Mouse (Mus musculus): ENCODE data around the gene Oas1h. TPM values are rescaled to one million over a fixed set of nuclear protein-coding genes. Genes with fewer than 3 reads are reported as not detected.
"Not testable (repeated sequence)": the region's sequence is repeated elsewhere in the genome, so short reads cannot be mapped to it uniquely, and the experiment has no call there.

Gene Oas1h
- polyA plus RNA-seq, 1 experiment from 2014 or later = not detected

- H3K36me3 ChIP-seq = no peaks in the 10 kb centered on the region
- peaks cover 6% of the 10 kb centered on the region; the same call in 1 of the 2 replicates for H3K9me3 ChIP-seq (replicated peaks)
- no peak overlapping the region for H3K4me3 ChIP-seq
- H3K4me2 ChIP-seq (replicated peaks) = no peak overlapping the region
- no peak overlapping the region for H3K27ac ChIP-seq
- no peaks in the 10 kb centered on the region for H3K4me1 ChIP-seq
- no peak for ATAC-seq (ENCODE audit: low FRiP score)
- no peak overlapping the region for H3K9ac ChIP-seq
- 73% methylated on average over 2 of the region's 2 CpGs for WGBS
- no peaks in the 10 kb centered on the region for H3K27me3 ChIP-seq
These were observed 2.0 kb upstream of the Oas1h start for GRCm38 (mm10) chr5:120859241-120859640.

GRCm38 (mm10) chr5:120865336-120865860, 4.2 kb downstream of the Oas1h start:
- no peaks in the 10 kb centered on the region for H3K9me3 ChIP-seq (replicated peaks)
- no peak overlapping the region for H3K4me3 ChIP-seq
- no peaks in the 10 kb centered on the region for H3K4me1 ChIP-seq
- H3K36me3 ChIP-seq = no peaks in the 10 kb centered on the region
- ATAC-seq (ENCODE audit: low FRiP score) = no peak
- H3K27ac ChIP-seq = no peak overlapping the region
- no peak overlapping the region for H3K4me2 ChIP-seq (replicated peaks)
- no peaks in the 10 kb centered on the region for H3K27me3 ChIP-seq
- H3K9ac ChIP-seq = no peak overlapping the region
- 68% methylated on average over 3 of the region's 3 CpGs for WGBS

DNA sequence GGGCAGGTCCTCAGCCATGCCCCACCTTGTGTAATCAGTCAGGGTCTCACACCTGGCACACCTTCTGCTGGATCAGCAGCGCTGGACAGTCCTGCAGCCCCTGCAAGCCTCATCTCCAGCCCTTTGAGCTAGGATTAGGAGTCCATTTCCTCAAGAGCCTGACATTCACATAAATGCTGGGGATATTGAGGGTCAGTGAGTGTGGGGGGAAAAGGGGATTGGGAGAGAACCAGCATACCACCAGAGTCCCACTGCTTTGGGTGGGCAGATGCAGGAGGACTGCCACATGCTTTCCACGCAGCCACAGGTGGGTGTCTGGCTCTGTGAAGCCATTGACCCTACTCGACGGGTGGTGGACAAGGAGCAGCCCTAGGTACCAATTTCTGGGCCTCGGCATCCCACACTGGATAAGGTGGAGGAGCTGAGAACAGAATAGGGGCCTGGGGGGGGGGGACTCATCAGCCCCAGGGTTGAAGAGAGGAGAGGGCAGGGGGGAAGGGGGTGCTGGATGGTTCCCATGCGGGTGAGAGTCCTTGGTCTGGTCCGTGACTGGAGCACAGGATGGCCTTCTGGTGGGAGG, 8.3 kb downstream of the Oas1h start:
- Histone ChIP-seq H3K36me3 (no peaks in the 10 kb centered on the region), H3K9ac (no peak overlapping the region), H3K27ac (no peak overlapping the region), H3K4me2 (replicated peaks) (no peak overlapping the region), H3K27me3 (no peaks in the 10 kb centered on the region), H3K4me3 (no peak overlapping the region), H3K9me3 (replicated peaks) (no peaks in the 10 kb centered on the region), H3K4me1 (no peaks in the 10 kb centered on the region)
- no peak for ATAC-seq (ENCODE audit: low FRiP score)
- 84% methylated on average over 7 of the region's 7 CpGs for WGBS

DNA sequence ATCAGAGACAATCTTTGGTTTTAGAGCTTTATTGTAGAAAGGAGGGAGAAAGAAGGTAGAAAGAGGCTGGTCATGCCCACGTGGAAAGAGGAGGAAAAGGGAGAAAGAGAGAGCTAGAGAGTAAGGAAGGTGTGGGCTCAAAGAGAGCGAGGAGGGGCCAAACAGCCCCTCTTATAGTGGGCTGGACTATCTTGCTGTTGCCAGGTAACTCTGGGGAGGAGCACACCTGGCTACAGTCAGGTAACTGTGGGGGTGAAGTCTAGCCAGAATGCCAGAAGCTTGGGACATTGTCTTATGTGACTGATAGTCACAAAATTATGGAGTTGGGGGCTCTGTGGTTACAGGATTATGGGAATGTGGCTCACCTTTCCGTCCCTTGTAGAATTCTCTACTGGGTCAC, 8.9 kb downstream of the Oas1h start:
- Histone ChIP-seq H3K4me3 (no peak overlapping the region), H3K9me3 (replicated peaks) (no peaks in the 10 kb centered on the region), H3K9ac (no peak overlapping the region), H3K27me3 (no peaks in the 10 kb centered on the region), H3K36me3 (no peaks in the 10 kb centered on the region), H3K4me1 (no peaks in the 10 kb centered on the region), H3K4me2 (replicated peaks) (no peak overlapping the region), H3K27ac (no peak overlapping the region)
- ATAC-seq (ENCODE audit: low FRiP score) = no peak
- 62% methylated on average over 3 of the region's 3 CpGs for WGBS

- Histone ChIP-seq H3K27me3 (no peaks in the 10 kb centered on the region), H3K9ac (no peak overlapping the region), H3K27ac (no peak overlapping the region), H3K36me3 (no peaks in the 10 kb centered on the region), H3K4me3 (no peak overlapping the region), H3K4me1 (no peaks in the 10 kb centered on the region), H3K4me2 (replicated peaks) (no peak overlapping the region), H3K9me3 (replicated peaks) (no peaks in the 10 kb centered on the region)
- no peak for ATAC-seq (ENCODE audit: low FRiP score)
- WGBS = 83% methylated on average over 7 of the region's 7 CpGs
These were observed 9.6 kb downstream of the Oas1h start for GRCm38 (mm10) chr5:120870782-120871181.

- 53% methylated on average over 2 of the region's 2 CpGs for WGBS
- H3K27ac ChIP-seq = no peak overlapping the region
- no peaks in the 10 kb centered on the region for H3K36me3 ChIP-seq
- ATAC-seq (ENCODE audit: low FRiP score) = no peak
- no peak overlapping the region for H3K9ac ChIP-seq
- no peaks in the 10 kb centered on the region for H3K27me3 ChIP-seq
- H3K4me2 ChIP-seq (replicated peaks) = no peak overlapping the region
- no peak overlapping the region for H3K4me3 ChIP-seq
- H3K4me1 ChIP-seq = no peaks in the 10 kb centered on the region
- no peaks in the 10 kb centered on the region for H3K9me3 ChIP-seq (replicated peaks)
These were observed 10.2 kb downstream of the Oas1h start for GRCm38 (mm10) chr5:120871469-120871868.

DNA sequence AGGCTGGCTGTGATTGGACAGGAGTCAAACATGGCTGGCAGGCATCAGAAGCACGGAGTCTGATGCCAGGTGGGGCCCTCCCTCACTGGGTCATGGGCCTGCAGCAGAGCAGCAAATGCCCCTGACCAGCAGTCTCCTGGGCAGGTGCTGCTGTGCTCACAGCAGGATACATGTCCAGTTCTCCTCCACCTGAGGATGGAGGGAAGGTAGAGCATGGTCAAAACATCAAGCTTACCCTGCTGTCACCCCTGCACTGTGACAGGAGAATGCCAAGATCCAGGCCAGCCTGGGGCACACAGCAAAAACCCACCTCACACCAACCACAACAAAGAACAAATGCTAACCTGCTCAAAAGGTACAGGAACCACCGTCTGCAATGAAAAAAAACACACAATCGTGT, 15.6 kb downstream of the Oas1h start:
- H3K9me3 ChIP-seq (replicated peaks); H3K27ac ChIP-seq; ATAC-seq (ENCODE audit: low FRiP score); H3K36me3 ChIP-seq; H3K9ac ChIP-seq; H3K4me3 ChIP-seq; H3K4me2 ChIP-seq (replicated peaks); H3K27me3 ChIP-seq; H3K4me1 ChIP-seq: not testable (repeated sequence)
- 83% methylated on average over 2 of the region's 3 CpGs for WGBS

DNA sequence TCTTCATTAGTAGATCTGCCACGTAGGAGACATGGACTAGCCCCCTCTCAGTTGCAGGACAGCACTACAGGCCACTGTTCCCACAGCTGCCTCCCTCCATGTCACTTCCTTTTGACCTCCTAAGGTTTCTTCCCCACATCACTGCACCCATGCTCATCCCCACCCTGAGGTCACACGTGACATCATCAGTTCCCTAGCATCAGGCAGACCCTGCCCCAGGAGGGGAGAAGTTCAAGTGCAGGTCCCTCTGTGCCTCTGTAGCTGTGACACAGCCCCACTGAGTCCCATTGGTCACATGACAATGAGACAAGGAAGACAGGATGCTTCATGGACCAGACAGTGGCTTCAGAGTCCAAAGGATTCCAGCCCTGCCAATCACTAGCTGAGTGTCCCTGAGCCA, 16.2 kb downstream of the Oas1h start:
- not testable (repeated sequence) for H3K9ac ChIP-seq

GRCm38 (mm10) chr5:120878803-120879202, 17.6 kb downstream of the Oas1h start:
- WGBS = 69% methylated on average over 2 of the region's 2 CpGs
- not testable (repeated sequence) for H3K27me3 ChIP-seq; H3K27ac ChIP-seq; H3K4me2 ChIP-seq (replicated peaks); ATAC-seq (ENCODE audit: low FRiP score); H3K4me3 ChIP-seq; H3K4me1 ChIP-seq; H3K9ac ChIP-seq; H3K36me3 ChIP-seq; H3K9me3 ChIP-seq (replicated peaks)

More for the DNA sequence above, 16.2 kb downstream of the Oas1h start:
- not testable (repeated sequence) for H3K4me1 ChIP-seq; H3K9me3 ChIP-seq (replicated peaks); H3K27me3 ChIP-seq; ATAC-seq (ENCODE audit: low FRiP score); H3K4me2 ChIP-seq (replicated peaks); H3K36me3 ChIP-seq; H3K27ac ChIP-seq; H3K4me3 ChIP-seq
- 70% methylated on average over 2 of the region's 2 CpGs for WGBS

- H3K36me3 ChIP-seq; H3K4me3 ChIP-seq; H3K9me3 ChIP-seq (replicated peaks); H3K4me2 ChIP-seq (replicated peaks); H3K4me1 ChIP-seq; H3K27ac ChIP-seq; H3K27me3 ChIP-seq; H3K9ac ChIP-seq; ATAC-seq (ENCODE audit: low FRiP score): not testable (repeated sequence)
- WGBS = 91% methylated on average over 6 of the region's 6 CpGs
These were observed 20.5 kb downstream of the Oas1h start for GRCm38 (mm10) chr5:120881681-120882080.

GRCm38 (mm10) chr5:120887413-120887812, 26.2 kb downstream of the Oas1h start, which contains the start of gene Oas1g:
TSS of gene Oas1g (minus strand) at chr5:120887613.
- ATAC-seq (ENCODE audit: low FRiP score); H3K9me3 ChIP-seq (replicated peaks); H3K4me3 ChIP-seq; H3K4me2 ChIP-seq (replicated peaks); H3K4me1 ChIP-seq; H3K27me3 ChIP-seq; H3K36me3 ChIP-seq; H3K9ac ChIP-seq; H3K27ac ChIP-seq: not testable (repeated sequence)
- 37% methylated on average over 6 of the region's 9 CpGs for WGBS

GRCm38 (mm10) chr5:120887831-120888230, 26.6 kb downstream of the Oas1h start:
- Histone ChIP-seq H3K27ac (no peak overlapping the region), H3K36me3 (no peaks in the 10 kb centered on the region), H3K27me3 (no peaks in the 10 kb centered on the region), H3K4me1 (no peaks in the 10 kb centered on the region), H3K4me3 (no peak overlapping the region), H3K9me3 (replicated peaks) (no peaks in the 10 kb centered on the region), H3K9ac (no peak overlapping the region), H3K4me2 (replicated peaks) (no peak overlapping the region)
- no peak for ATAC-seq (ENCODE audit: low FRiP score)
- WGBS = 51% methylated on average over 6 of the region's 6 CpGs

- H3K9ac ChIP-seq; H3K4me1 ChIP-seq; H3K27ac ChIP-seq; H3K36me3 ChIP-seq; H3K27me3 ChIP-seq; H3K9me3 ChIP-seq (replicated peaks); ATAC-seq (ENCODE audit: low FRiP score); H3K4me2 ChIP-seq (replicated peaks); H3K4me3 ChIP-seq: not testable (repeated sequence)
- WGBS = 42% methylated on average over 4 of the region's 4 CpGs
These were observed 27.1 kb downstream of the Oas1h start for GRCm38 (mm10) chr5:120888294-120888815.

Data from hindbrain, embryonic 12.5 days (tissue).